Mouse (Mus musculus) adipocyte (in vitro differentiated cells): ENCODE results near the gene Zfp46.

ENCODE experiments used
- DNase-seq: peaks from one replicate; pipeline ENCODE4 v3.0.0-alpha.2; 2016; ENCODE audit warnings: low spot score

Zfp46 gene

GRCm38 (mm10) chr4:136311042-136311999, 26.8 kb downstream of the Zfp46 start:
- no peak for DNase-seq

GRCm38 (mm10) chr4:136312616-136313015, 28.1 kb downstream of the Zfp46 start:
- no peak for DNase-seq

GRCm38 (mm10) chr4:136317667-136318066, 33.2 kb downstream of the Zfp46 start:
- DNase-seq, result no peak

GRCm38 (mm10) chr4:136320016-136320415, 35.5 kb downstream of the Zfp46 start:
- peak; percentile 58 for DNase-seq

GRCm38 (mm10) chr4:136324226-136324625, 39.7 kb downstream of the Zfp46 start:
- DNase-seq, result peak; percentile 81

GRCm38 (mm10) chr4:136327238-136327637, 42.8 kb downstream of the Zfp46 start:
- DNase-seq, result no peak

GRCm38 (mm10) chr4:136328115-136328514, 43.6 kb downstream of the Zfp46 start:
- no peak for DNase-seq

GRCm38 (mm10) chr4:136331709-136332108, 47.2 kb downstream of the Zfp46 start:
- no peak for DNase-seq

- DNase-seq, result no peak
Observed at GRCm38 (mm10) chr4:136333191-136333590, 48.7 kb downstream of the Zfp46 start.

- no peak for DNase-seq
Observed at GRCm38 (mm10) chr4:136335065-136335464, 50.6 kb downstream of the Zfp46 start.

GRCm38 (mm10) chr4:136337129-136337528, 52.6 kb downstream of the Zfp46 start:
- DNase-seq, result no peak
